Mouse (Mus musculus): ENCODE results near the gene Ago4.
"Not testable (repeated sequence)": the region's sequence is repeated elsewhere in the genome, so short reads cannot be mapped to it uniquely, and the experiment has no call there.

Gene Ago4

GRCm38 (mm10) chr4:126532827-126533728 is at the start of gene Ago4:
Gene Ago4 (minus strand): TSS chr4:126533472.
- in situ Hi-C loops (cut with MboI; ENCODE audit: low sequenced_read_pairs) = no loop called here

DNA sequence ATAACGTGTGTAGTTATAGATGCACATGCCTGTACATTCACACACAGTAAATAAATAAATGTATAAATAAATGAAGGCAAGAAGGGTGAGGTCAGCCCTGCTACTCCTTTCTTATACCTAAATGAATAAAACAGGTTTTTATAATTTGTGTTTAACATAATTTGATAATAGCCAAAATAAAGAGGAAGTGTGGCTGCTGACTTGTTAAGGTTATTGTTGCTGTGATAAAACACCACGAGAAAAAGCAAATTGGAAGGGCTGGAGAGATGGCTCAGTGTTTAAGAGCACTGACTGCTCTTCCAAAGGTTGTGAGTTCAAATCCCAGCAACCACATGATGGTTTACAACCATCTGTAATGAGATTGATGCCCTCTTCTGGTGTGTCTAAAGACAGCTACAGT is 45.8 kb upstream of the Ago4 start:
- in situ Hi-C loops (cut with MboI; ENCODE audit: low sequenced_read_pairs) = no loop called here

DNA sequence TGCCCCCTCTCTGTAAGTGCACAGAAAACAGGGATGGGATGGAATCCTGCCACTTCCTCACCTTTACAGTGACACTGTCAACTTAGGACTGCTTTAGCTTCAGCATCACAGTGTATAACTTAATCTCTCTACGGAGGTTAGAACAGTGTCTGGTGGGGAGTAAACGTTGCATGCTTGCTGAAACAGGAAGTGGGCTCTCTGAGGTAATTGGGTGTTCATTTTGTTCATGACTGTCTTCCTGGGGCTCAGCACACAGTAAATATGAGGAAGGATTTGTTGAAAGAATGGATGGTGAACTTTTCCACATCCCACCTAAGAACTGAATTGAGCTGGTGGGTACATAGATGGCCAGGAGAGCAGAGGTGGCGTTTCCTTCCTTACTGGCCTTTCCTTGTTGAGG is 44.6 kb upstream of the Ago4 start:
- in situ Hi-C loops (cut with MboI; ENCODE audit: low sequenced_read_pairs) = no loop called here

DNA sequence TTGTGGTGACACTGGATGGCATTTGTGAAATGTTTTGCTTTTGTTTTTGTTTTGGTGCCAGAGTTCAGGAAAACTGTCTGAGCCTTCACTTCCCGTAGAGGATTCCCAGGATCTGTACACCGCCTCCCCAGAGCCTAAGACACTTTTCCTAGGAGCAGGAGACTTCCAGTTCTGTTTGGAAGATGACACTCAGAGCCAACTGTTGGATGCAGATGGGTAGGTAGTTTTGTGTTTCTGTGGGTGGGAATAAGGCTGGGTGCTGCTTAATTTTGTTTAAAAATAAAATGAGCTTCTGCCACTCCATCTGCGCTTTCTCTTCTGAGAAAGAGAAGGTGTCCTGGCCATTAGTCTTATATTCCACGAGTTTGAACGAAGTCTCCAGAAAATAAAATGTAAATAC is 43.0 kb upstream of the Ago4 start:
- in situ Hi-C loops (cut with MboI; ENCODE audit: low sequenced_read_pairs) = no loop called here

GRCm38 (mm10) chr4:126569783-126570182 is 36.5 kb upstream of the Ago4 start:
- in situ Hi-C loops (cut with MboI; ENCODE audit: low sequenced_read_pairs) = no loop called here

GRCm38 (mm10) chr4:126567243-126567642 is 34.0 kb upstream of the Ago4 start:
- in situ Hi-C loops (cut with MboI; ENCODE audit: low sequenced_read_pairs) = no loop called here

DNA sequence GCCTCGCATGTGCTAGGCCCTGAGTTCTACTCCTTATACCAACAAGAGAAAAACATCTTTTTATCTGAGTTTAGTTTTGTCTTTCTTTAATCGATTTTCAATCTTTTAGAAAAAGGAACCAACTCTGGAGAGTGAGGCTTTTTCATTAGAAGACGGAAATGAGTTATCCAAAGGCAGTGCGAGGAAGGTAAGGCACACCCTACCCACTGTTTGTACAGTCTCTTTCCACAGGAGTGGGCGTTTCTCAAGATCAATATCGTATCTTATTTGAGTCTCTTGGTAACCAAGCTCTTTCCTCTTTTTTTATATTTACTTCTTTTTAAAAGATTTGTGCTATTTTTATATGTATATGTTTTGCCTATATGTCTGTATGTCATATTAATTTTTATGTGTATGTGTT is 30.5 kb upstream of the Ago4 start:
- in situ Hi-C loops (cut with MboI; ENCODE audit: low sequenced_read_pairs) = no loop called here

DNA sequence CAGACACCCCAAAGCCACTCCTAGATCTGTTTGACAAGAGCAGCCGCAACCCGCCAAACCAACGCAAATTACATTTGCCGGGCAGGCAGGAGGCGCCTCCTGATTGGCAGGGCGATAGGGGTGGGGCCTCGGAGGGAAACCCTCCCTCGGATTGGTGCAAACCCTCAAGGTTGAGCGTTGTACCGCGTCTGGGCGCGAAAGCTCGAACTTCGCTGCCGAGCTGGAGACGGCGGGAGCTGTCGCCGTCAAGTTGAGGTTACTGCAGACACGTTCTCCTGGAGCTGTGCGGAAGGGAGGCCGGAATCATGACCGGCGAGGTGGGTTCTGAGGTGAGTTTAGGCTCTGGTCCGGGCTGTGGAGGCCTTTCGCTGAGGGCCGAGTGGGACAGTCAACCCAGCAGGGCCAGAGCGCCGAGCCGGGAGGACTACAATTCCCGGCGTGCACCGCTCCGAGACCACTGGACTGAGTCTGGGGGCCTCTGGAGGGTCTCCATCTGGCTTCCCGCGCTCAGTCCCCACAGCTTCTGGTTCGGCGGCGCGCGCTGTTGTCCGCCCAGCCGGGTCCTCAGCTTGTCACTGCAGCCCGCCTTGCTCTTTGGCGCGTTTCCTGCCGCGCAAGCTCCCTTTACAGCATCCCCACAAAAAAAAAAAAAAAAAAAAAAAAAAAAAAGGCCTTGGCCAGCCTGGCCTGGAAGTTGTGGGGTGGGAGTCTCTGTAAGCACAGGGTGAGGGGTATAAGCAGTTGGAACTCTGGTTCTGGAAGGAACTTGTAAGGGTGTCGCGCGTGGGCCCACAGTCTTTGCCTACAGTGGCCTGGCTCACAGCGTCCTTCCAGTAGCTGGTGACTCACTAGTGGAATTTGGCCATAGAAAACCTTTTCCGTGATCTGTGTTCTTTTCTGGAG is 23.8 kb upstream of the Ago4 start, which contains the start of gene Clspn:
TSS of gene Clspn (plus strand) at position 127 of the 903 bp plus-strand sequence.
- in situ Hi-C loops (cut with MboI; ENCODE audit: low sequenced_read_pairs) = no loop called here

- in situ Hi-C loops (cut with MboI; ENCODE audit: low sequenced_read_pairs) = no loop called here
These were observed 21.2 kb upstream of the Ago4 start for GRCm38 (mm10) chr4:126554462-126554861.

DNA sequence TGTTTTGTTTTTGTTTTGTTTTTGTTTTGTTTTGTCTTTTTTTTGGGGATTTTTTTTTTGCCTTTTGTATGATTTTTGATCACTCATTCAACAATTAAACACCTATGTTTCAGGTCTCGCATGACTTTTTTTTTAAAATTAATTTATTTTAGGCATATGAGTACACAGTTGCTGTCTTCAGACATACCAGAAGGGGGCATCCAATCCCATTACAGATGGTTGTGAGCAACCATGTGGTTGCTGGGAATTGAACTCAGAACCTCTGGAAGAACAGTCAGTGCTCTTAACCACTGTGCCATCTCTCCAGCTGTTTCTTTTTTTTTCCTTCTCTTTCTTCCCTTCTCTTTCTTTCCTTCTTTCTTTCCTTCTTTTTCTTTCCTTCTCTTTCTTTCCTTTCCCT is 20.4 kb upstream of the Ago4 start:
- in situ Hi-C loops (cut with MboI; ENCODE audit: low sequenced_read_pairs) = no loop called here

- in situ Hi-C loops (cut with MboI; ENCODE audit: low sequenced_read_pairs) = no loop called here
These were observed 19.8 kb upstream of the Ago4 start for GRCm38 (mm10) chr4:126553105-126553504.

- in situ Hi-C loops (cut with MboI; ENCODE audit: low sequenced_read_pairs) = no loop called here
These were observed 18.9 kb upstream of the Ago4 start for GRCm38 (mm10) chr4:126552136-126552535.

DNA sequence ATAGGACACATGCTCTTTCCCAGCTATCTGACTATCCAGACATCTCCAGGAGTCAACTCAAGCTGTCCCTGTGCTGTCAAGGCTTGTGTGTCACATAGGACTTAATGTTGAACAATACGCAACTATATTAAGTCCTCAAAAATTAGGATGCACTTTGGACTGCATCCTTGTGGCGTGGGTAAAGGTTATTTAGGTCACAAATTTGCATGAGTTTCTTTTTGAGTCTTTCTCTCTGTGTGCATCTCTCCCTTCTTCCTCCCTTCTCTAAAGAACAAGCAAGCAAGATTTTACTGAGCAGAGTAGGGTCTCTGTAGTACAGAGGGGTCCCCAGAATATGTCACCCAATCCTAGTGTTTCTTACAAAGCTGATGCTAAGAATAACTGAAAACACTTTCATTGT is 12.9 kb upstream of the Ago4 start:
- in situ Hi-C loops (cut with MboI; ENCODE audit: low sequenced_read_pairs) = loop anchor here (10.0 kb wide), 1 partner anchor 221 kb away; the partner anchor contains the start of genes Adprhl2 and Tekt2

DNA sequence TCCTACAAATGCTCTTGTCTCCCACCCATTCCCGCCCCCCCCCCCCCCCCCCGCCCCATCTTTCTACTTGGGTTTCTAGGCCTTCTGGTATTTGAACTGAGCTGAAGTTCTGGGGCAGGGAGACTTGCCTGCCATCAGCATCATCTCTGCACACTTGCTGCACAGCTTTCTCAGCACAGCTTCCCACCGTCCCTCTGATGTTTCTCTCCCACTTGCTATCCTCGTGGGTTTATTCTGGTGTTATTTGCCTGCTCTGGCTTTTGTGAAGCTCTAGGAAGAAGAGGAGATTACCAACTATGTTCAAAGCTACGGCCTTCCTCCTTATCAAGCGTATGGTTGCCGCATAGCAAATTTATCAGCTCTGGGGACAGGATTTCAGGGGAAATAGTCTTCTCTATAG is 12.4 kb upstream of the Ago4 start:
- in situ Hi-C loops (cut with MboI; ENCODE audit: low sequenced_read_pairs) = loop anchor here (10.0 kb wide), 1 partner anchor 221 kb away; the partner anchor contains the start of genes Adprhl2 and Tekt2

GRCm38 (mm10) chr4:126545016-126545415 is 11.7 kb upstream of the Ago4 start:
- in situ Hi-C loops (cut with MboI; ENCODE audit: low sequenced_read_pairs) = loop anchor here (10.0 kb wide), 1 partner anchor 220 kb away; the partner anchor contains the start of genes Adprhl2 and Tekt2

- in situ Hi-C loops (cut with MboI; ENCODE audit: low sequenced_read_pairs) = loop anchor here (10.0 kb wide), 1 partner anchor 218 kb away; the partner anchor contains the start of genes Adprhl2 and Tekt2
These were observed 9.6 kb upstream of the Ago4 start for GRCm38 (mm10) chr4:126542838-126543237.

GRCm38 (mm10) chr4:126540487-126541071 is 7.3 kb upstream of the Ago4 start:
- in situ Hi-C loops (cut with MboI; ENCODE audit: low sequenced_read_pairs) = loop anchor here (10.0 kb wide), 1 partner anchor 216 kb away; the partner anchor contains the start of genes Adprhl2 and Tekt2

DNA sequence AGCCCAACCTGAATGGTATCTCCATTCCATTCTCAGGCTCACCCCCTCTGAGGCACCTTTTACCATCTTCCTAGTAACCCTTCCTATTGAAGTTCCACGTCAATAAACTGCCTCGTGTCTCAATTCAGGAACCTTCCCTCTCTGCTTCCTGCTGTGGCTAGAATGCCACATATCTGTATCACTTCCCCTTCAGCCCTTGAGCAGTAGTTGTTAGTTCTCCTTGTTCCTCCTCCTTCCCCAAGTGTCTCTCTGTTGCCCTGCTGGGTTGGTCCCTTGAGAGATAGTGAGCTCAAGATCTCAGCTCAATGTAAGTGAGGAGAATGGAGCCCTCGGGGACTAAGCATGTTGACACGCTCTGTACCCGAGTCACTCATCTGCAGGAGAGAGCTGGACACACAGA is 3.6 kb upstream of the Ago4 start:
- in situ Hi-C loops (cut with MboI; ENCODE audit: low sequenced_read_pairs) = no loop called here

DNA sequence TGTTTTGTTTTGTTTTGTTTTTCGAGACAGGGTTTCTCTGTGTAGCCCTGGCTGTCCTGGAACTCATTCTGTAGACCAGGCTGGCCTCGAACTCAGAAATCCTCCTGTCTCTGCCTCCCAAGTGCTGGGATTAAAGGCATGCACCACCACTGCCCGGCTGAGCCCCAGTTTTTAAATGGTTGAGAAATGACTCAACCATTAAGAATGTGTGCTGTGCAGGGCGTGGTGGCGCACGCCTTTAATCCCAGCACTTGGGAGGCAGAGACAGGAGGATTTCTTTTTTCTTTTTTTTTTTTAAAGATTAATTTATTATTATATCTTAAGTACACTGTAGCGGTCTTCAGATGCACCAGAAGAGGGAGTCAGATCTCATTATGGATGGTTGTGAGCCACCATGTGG is 2.4 kb upstream of the Ago4 start:
- in situ Hi-C loops (cut with MboI; ENCODE audit: low sequenced_read_pairs) = not testable (repeated sequence)

- in situ Hi-C loops (cut with MboI; ENCODE audit: low sequenced_read_pairs) = no loop called here
These were observed 428 bp upstream of the Ago4 start for GRCm38 (mm10) chr4:126533729-126534070.

DNA sequence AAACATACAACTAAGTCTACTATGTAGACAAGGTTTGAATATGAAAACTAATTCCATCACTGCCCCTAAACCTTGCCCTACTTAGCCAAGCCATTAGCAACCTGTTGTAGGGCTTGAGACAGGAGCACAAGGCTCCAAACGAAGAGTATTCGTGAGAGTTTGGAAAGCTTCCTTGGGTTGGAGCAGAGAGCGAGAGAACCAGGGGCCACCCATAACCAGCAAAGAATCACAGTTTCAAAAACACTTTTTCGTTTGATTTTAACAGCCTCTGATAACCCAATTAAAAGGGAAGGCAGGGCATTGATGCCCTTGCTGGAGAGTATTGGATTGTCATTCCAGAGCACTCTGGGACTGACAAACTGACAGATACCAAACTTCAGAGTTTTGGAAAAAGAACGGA is 980 bp downstream of the Ago4 start:
- in situ Hi-C loops (cut with MboI; ENCODE audit: low sequenced_read_pairs) = no loop called here

All from CH12F3 (cell line).